Mouse (Mus musculus) monocyte, adult 2 months (primary cell): ENCODE measurements around the gene Slc25a35.
A peak's percentile ranks its signal among the peaks of the same experiment; 100 is the strongest.
"Not testable (repeated sequence)": the region's sequence is repeated elsewhere in the genome, so short reads cannot be mapped to it uniquely, and the experiment has no call there.

ENCODE experiments used
- DNase-seq, 2 experiments: peaks; one replicate each; pipeline ENCODE4 v3.0.0; 2022; ENCODE audit warnings: low spot score in 2 of 2, low read depth in 1 of 2

The Slc25a35 gene

GRCm38 (mm10) chr11:68957971-68958370, 10.0 kb upstream of the Slc25a35 start:
- DNase-seq = no peak

GRCm38 (mm10) chr11:68961596-68961995, 6.3 kb upstream of the Slc25a35 start:
- DNase-seq = no peak

GRCm38 (mm10) chr11:68962159-68962558, 5.8 kb upstream of the Slc25a35 start:
- not testable (repeated sequence) for DNase-seq

GRCm38 (mm10) chr11:68963405-68963804, 4.5 kb upstream of the Slc25a35 start:
- DNase-seq = no peak

DNA sequence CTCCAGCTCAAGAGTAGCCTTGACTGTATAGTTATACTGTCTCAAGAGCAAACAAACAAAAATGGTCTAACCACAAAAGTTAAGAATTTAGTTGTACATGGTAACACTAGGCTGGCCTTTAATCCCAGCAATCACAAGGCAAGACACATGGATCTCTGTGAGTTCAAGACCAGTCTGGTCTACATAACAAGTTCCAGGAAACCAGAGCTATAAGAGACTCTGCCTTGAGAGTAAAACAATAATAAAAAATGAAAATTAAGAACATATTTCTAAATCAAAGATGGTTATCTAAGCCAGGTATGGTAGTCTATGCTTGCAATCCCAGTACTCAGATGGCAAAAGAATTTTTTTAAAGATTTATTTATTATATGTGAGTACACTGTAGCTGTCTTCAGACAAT, 2.9 kb upstream of the Slc25a35 start:
- no peak for DNase-seq

GRCm38 (mm10) chr11:68965845-68966244, 2.1 kb upstream of the Slc25a35 start:
- peak in 1 of 2 experiments; percentile 52 for DNase-seq

- no peak for DNase-seq
Measured at GRCm38 (mm10) chr11:68966554-68966953, 1.4 kb upstream of the Slc25a35 start.

- no peak for DNase-seq
Measured at GRCm38 (mm10) chr11:68968752-68969151, 821 bp downstream of the Slc25a35 start.

DNA sequence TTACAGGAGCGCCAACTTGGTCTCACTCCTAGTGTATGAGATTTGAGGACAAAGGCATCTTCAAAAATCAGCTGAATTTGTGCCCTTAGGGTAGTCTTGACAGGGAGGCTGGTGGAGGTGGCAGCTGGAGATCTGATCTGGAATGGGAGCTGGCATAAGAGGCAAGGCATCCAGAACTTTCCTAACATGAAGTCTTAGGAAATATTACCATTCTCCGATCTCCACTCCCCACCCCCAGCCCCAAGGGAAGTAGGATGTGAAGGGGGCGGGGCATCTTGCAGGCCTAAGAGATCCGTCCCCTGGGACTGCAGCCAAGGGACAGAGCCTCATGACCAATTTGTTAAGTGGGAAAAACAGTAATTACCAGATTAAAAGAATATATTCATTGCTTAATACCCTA, 2.3 kb downstream of the Slc25a35 start:
- no peak for DNase-seq

- peak; percentile 44 to 61 for DNase-seq
Measured at GRCm38 (mm10) chr11:68973250-68974058, 5.5 kb downstream of the Slc25a35 start.

GRCm38 (mm10) chr11:68974059-68974450, 6.1 kb downstream of the Slc25a35 start:
- no peak for DNase-seq

- DNase-seq = no peak
Measured at GRCm38 (mm10) chr11:68975085-68975484, 7.2 kb downstream of the Slc25a35 start, which contains the start of gene Rangrf. Gene Rangrf, minus strand, starts transcription at chr11:68975185.

GRCm38 (mm10) chr11:68975601-68976000, 7.7 kb downstream of the Slc25a35 start:
- no peak for DNase-seq

DNA sequence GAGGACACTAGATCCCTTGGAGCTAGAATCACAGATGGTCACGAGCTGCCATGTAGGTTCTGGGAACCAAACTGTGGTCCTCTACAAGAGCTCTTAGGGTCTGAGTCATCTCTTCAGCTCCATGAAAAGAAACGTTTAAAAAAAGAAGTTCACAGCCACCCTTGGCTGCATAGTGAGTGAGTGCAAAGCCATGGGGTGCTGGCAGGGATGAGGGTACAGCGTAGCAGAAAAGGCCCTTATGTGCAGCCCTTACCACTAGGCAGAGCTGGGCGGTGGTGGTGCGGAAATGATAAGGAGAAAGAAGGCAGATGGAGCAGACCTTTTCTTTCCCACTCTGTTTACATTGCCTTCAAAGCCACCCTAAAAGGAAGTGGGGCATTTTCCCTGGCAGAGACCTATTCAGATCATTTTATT, 11.4 kb downstream of the Slc25a35 start:
- no peak for DNase-seq

GRCm38 (mm10) chr11:68980919-68981318, 13.0 kb downstream of the Slc25a35 start:
- DNase-seq = no peak

GRCm38 (mm10) chr11:68982639-68983369, 14.9 kb downstream of the Slc25a35 start:
- DNase-seq = peak in 1 of 2 experiments; percentile 40

- DNase-seq = no peak
Measured at GRCm38 (mm10) chr11:68987365-68987882, 19.5 kb downstream of the Slc25a35 start.

DNA sequence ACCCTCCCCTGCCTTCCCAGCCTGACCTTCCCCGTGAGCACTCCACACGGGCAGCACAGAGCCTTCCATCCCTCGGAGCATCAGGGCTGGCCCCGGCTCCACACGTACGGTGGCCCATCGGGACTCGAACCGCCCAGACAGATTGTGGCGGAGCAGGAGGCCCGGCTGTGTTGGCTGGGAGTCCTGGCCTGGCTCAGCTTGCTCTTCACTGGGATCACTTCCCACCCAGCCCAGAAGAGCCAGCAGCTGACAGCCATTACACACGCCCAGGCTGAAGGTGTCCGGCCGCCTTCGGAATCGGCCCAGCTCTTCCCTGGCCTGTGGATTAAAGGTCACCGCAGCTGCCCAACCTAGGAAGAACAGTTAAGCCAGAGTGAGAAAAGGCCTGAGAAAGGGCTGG, 20.4 kb downstream of the Slc25a35 start:
- DNase-seq = no peak

GRCm38 (mm10) chr11:68993122-68993521, 25.2 kb downstream of the Slc25a35 start:
- no peak for DNase-seq

DNA sequence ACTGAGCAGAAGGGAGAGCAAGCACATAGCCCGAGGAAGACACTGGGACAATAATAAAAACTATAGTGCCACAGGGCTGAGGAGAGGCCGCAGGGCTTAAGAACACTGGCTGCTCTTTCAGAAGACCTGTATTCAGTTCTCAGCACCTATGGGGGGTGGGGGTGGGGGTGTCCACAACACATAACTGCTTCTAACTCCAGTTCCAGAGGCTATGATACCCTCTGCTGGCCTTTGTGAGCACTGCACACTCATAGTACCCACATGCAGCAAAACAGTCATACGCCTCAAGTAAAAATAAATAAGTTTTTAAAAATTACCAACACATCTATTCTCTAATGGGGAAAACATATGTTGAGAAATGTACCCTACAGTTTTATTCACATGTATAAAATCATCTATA, 26.4 kb downstream of the Slc25a35 start:
- DNase-seq = no peak

GRCm38 (mm10) chr11:68997080-68997479, 29.1 kb downstream of the Slc25a35 start:
- no peak for DNase-seq

- DNase-seq = not testable (repeated sequence)
Measured at GRCm38 (mm10) chr11:69002782-69003181, 34.9 kb downstream of the Slc25a35 start.
